Mouse (Mus musculus) gastrocnemius, postnatal 14 days (tissue): ENCODE results near the gene Cnga1. TPM values are rescaled to one million over a fixed set of nuclear protein-coding genes. Genes with fewer than 3 reads are reported as not detected.
"Not testable (repeated sequence)": the region's sequence is repeated elsewhere in the genome, so short reads cannot be mapped to it uniquely, and the experiment has no call there.

ENCODE experiments used
- DNase-seq: peaks from one replicate; pipeline ENCODE4 v3.0.0; 2021; ENCODE audit warnings: mixed read lengths
- intact Hi-C: fragments of 180-260 bp; cut with DNase I; formaldehyde crosslinking; loops from one replicate; pipeline ENCODE4 v1.15.1; 2025; ENCODE audit warnings: low total_unique reads
- total RNA-seq, 2 experiments: library from RNA; stranded (reverse); gene quantifications; 2 replicates each; pipeline ENCODE4 v1.2.3; 2021

The Cnga1 gene
- total RNA-seq, 2 experiments from 2014 or later, result not detected

GRCm38 (mm10) chr5:72646131-72646530 lies 2.1 kb upstream of the Cnga1 start:
- intact Hi-C loops, result no loop called here
- no peak for DNase-seq

GRCm38 (mm10) chr5:72643655-72644054 lies 420 bp downstream of the Cnga1 start:
- intact Hi-C loops, result no loop called here
- DNase-seq, result no peak

- DNase-seq, result no peak
- intact Hi-C loops, result no loop called here
Measured at GRCm38 (mm10) chr5:72640072-72640471, 4.0 kb downstream of the Cnga1 start.

- DNase-seq, result no peak
- intact Hi-C loops, result no loop called here
Measured at GRCm38 (mm10) chr5:72636576-72636975, 7.5 kb downstream of the Cnga1 start.

GRCm38 (mm10) chr5:72636122-72636521 lies 8.0 kb downstream of the Cnga1 start:
- DNase-seq, result no peak
- intact Hi-C loops, result no loop called here

- DNase-seq, result no peak
- intact Hi-C loops, result no loop called here
Measured at GRCm38 (mm10) chr5:72634791-72635271, 9.2 kb downstream of the Cnga1 start.

GRCm38 (mm10) chr5:72630026-72630425 lies 14.0 kb downstream of the Cnga1 start:
- DNase-seq, result no peak
- intact Hi-C loops, result no loop called here

GRCm38 (mm10) chr5:72621022-72621421 lies 23.1 kb downstream of the Cnga1 start:
- intact Hi-C loops, result no loop called here
- DNase-seq, result no peak

- intact Hi-C loops, result no loop called here
- DNase-seq, result no peak
Measured at GRCm38 (mm10) chr5:72617413-72617812, 26.7 kb downstream of the Cnga1 start.

GRCm38 (mm10) chr5:72603138-72603537 lies 40.9 kb downstream of the Cnga1 start:
- intact Hi-C loops, result no loop called here
- DNase-seq, result no peak

GRCm38 (mm10) chr5:72601006-72601405 lies 43.1 kb downstream of the Cnga1 start:
- peak; percentile 12 for DNase-seq
- intact Hi-C loops, result no loop called here

GRCm38 (mm10) chr5:72587192-72587681 lies 56.8 kb downstream of the Cnga1 start, which contains the start of gene Gm5868:
TSS of gene Gm5868 (minus strand) at chr5:72587551.
- intact Hi-C loops, result no loop called here
- DNase-seq, result no peak

- intact Hi-C loops, DNase-seq: not testable (repeated sequence)
Measured at GRCm38 (mm10) chr5:72586667-72587191, 57.3 kb downstream of the Cnga1 start.

GRCm38 (mm10) chr5:72586122-72586521 lies 58.0 kb downstream of the Cnga1 start:
- intact Hi-C loops, DNase-seq: not testable (repeated sequence)

- DNase-seq, intact Hi-C loops: not testable (repeated sequence)
Measured at GRCm38 (mm10) chr5:72580970-72581332, 63.1 kb downstream of the Cnga1 start, which contains the start of gene Zar1. TSS of gene Zar1 (minus strand) at chr5:72581254.

GRCm38 (mm10) chr5:72580088-72580969 lies 63.7 kb downstream of the Cnga1 start:
- DNase-seq, intact Hi-C loops: not testable (repeated sequence)

- DNase-seq, intact Hi-C loops: not testable (repeated sequence)
Measured at GRCm38 (mm10) chr5:72579599-72579998, 64.5 kb downstream of the Cnga1 start.

GRCm38 (mm10) chr5:72565621-72566020 lies 78.5 kb downstream of the Cnga1 start:
- intact Hi-C loops, result no loop called here

GRCm38 (mm10) chr5:72563183-72563582 lies 80.9 kb downstream of the Cnga1 start:
- intact Hi-C loops, DNase-seq: not testable (repeated sequence)

More at GRCm38 (mm10) chr5:72565621-72566020, 78.5 kb downstream of the Cnga1 start:
- no peak for DNase-seq

- no peak for DNase-seq
- intact Hi-C loops, result no loop called here
Measured at GRCm38 (mm10) chr5:72560976-72561628, 83.0 kb downstream of the Cnga1 start.
